Mouse (Mus musculus) thymus, adult 2 months (tissue): ENCODE results near the gene Cnga2.

Source experiments
- CTCF ChIP-seq: fragments of 200-500 bp; IDR thresholded peaks from 2 replicates; pipeline ENCODE4 v1.5.1; 2012; ENCODE audit warnings: mild to moderate bottlenecking, control low read depth, low read length, moderate library complexity, borderline replicate concordance; ENCODE audit not compliant: control insufficient read depth, poor library complexity, insufficient read depth; ENCODE audit errors: extremely low read depth
- POLR2A ChIP-seq: fragments of 200-500 bp; IDR thresholded peaks from 2 replicates; pipeline ENCODE4 v1.6.1; 2012; ENCODE audit warnings: mild to moderate bottlenecking, low read length, control low read depth, moderate library complexity; ENCODE audit not compliant: control insufficient read depth, poor library complexity, insufficient read depth; ENCODE audit errors: extremely low read depth

GRCm38 (mm10) chrX:72012236-72012635 lies 20.6 kb downstream of the Cnga2 start:
- TF ChIP-seq CTCF (no peak), POLR2A (no peak)
